Mouse (Mus musculus): ENCODE data around the gene Ophn1.

DNA sequence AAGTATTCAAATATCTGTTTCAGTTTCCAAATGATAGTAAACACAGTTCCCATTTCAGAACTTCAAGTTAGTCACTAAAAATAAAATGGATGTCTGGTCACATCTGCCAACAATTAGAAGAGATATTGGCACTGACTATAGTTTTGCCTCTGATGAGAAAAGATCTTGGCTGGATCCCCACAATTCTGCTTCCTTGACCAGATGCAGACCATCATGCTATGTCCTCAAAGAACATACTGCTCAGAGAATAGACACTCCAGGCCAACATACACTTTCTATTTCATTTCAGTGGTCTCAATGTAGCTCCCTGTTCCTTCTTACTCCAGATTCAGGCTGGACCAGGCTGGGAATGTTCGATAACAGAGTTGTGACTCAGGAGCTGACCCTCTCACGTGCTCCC, 375.5 kb downstream of the Ophn1 start:
- TF ChIP-seq CTCF (IDR thresholded peaks at IDR 0.05; ENCODE audit: low read depth, low read length), result no peak
- TF ChIP-seq POLR2A (IDR thresholded peaks at IDR 0.05; ENCODE audit: insufficient read depth, low read length), result no peak
- TF ChIP-seq EP300 (IDR thresholded peaks at IDR 0.05; ENCODE audit: insufficient read depth, low read depth, low read length), result no peak

Data from ES-Bruce4 (cell line).